Mouse (Mus musculus) megakaryocyte, adult 5-6 weeks (primary cell): Measurements from ENCODE around the gene Rasl11a. TPM values are rescaled to one million over a fixed set of nuclear protein-coding genes. Genes with fewer than 3 reads are reported as not detected.
"Not testable (repeated sequence)": the region's sequence is repeated elsewhere in the genome, so short reads cannot be mapped to it uniquely, and the experiment has no call there.

Source experiments
- ATAC-seq: 2 replicates; pipeline ENCODE4 v1.8.0; 2016; ENCODE audit warnings: mild to moderate bottlenecking, inconsistent platforms; ENCODE audit not compliant: poor library complexity, severe bottlenecking
- total RNA-seq, 2 experiments: library from RNA; stranded (forward) in 1 of 2; stranded (reverse) in 1 of 2; fragments of 153-499, 151-499 nt in 1 of 2; fragments of 221-1000, 200-1000 nt in 1 of 2; gene quantifications; 2 replicates each; pipeline versions ENCODE4 v1.2.3 to v1.2.4; 2015 to 2017

Gene Rasl11a
- total RNA-seq, 2 experiments from 2014 or later: not detected

DNA sequence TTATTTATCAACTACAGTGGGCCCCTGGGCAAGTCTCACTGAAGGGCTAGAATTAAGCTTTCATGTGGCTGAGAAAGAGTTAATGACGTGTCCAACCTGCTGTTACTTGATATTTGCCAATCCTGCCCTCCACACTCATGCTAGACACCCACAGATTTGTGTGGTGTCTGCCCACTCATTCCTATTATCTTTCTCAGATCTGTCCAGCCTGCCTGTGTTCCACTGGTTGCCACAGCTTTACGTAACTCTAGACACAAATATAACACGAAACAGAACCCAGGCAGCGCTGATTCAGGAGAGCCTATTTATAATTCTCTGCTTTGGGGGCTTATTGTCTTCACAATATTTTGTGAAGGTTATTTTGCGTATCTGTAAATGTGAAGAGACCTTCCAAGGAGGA, 3.6 kb upstream of the Rasl11a start:
- ATAC-seq: no peak

DNA sequence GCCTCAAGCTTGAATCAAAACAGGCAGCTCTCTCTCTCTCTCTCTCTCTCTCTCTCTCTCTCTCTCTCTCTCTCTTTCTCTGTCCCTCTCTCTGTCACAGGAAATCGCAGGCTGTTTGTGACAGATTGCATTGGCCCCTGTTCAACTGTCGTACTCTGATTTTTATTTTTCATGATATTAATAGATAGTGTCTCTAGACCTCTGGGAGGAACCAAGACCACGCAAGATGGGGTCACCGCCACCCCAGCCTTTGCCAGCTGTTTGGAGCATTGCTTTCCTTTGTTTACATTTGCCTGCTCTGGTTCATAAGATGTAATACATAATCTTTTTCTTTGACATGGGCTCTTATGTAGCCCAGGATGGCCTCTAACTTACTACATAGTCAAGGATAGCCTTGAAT, 2.9 kb upstream of the Rasl11a start:
- ATAC-seq: no peak

DNA sequence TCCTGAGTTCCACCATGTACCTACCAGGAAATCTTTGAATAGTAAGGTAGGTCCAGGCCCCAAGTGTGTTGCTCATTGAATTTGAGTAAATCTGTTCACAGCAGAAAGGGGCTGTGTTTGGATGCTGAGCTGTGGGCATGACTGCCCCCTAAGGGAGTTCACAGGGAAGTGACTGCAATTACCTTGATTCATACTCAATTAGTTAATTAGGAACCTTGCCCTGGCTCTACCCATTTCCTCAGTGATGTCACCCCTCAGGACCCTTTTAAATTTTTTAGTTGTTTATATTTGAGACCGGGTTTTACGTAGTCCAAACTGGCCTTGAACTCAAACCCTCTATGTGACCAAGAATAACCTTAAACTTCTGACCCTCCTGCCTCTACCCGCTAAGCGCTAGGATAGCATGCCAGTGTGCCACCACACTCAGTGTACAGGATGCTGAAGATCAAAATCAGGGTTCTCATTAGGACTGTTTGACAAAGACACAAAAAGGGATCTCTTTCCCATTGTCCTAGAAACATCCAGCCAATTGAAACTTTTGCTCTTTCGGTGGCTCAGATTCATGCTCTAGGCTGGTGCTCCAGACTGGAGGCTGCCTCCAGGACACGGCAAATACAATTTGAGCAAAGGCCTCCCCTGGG, 450 bp upstream of the Rasl11a start:
- ATAC-seq: peak; percentile 49

DNA sequence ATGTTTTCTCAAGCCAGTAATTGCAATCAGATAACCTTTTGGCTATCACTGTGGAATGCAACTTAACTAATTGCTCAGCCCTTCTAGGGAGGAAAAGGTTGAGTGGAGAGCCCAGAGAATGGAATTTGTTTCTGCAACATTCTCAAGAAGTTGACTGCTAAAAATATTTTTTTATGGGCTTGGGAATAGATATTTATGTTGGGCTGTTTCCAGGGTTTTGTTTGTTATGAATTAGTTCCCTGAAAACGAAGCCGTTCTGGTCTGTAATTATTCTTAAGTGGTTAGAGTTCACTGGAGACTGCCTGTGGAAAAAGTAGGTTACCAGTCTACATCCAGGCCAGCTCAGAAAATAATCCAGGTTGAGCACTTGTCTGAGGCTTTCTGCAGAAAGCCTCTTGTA, 1.6 kb downstream of the Rasl11a start:
- no peak for ATAC-seq

DNA sequence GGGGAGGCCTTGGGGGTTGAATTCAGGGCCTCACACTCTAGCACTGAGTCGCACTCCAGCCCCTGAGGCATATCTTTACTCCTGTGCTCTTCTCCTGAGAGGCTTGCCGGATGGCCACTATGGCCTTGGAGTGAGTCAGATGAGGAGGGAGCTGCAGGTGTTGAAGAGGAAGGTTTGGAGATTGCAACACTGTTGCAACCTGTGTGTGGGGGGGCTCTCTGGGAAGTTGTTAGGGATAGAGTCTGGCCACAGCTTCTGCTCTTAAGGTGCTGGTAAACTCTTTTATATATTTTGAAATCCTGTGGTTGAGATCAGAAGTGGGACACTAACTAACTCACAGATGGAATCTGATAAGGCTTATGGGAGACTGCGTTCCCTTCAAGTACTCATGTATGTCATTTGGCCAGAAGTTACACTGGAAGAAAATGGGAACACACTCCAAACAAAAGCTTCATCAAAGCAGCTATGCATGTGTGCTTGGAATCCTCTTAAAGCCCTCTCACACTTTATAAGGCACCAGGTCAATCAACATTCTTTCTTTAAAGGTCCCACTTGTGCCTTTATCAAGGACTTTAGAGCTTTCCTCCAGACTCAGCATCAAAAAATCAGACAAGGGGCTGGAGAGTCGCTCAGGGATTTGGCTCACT, 4.2 kb downstream of the Rasl11a start:
- ATAC-seq: no peak

DNA sequence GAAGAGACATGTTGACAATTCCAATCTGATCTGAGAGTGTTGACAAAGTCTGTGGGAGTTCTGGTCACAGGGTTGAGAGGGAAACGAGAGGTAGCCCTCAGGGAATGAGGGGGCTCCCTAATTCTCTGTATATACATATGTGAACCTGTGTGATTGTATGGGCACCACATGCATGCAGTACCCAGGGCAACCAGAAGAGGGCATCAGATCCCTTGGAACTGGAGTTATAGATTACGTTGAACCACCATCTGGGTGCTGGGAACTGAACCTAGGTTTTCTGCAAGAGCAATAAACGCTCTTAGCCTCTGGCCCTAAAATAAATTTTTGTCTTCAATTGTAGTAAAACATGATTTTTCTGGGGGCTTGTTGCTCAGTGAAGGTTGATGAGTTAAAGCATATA, 11.2 kb downstream of the Rasl11a start:
- no peak for ATAC-seq

DNA sequence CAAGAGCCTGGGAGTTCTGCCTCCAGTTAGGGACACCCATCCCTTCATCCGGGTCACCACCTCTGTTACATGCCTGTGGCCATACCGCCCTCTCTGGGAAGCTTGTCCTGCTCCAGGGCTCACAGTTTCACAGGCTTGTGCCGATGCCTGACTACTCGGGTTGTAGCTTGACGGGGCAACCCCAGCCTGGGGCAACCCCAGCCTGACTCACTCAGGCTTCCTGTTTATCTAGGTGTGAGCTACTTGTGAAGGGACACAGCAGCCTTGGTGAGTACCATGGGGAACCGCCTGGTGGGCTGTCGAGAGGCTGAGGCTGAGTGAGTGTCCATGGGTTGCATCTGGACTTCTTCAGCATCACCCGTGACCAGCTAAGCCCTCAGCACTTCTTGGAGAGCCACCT, 12.7 kb downstream of the Rasl11a start:
- ATAC-seq: no peak

DNA sequence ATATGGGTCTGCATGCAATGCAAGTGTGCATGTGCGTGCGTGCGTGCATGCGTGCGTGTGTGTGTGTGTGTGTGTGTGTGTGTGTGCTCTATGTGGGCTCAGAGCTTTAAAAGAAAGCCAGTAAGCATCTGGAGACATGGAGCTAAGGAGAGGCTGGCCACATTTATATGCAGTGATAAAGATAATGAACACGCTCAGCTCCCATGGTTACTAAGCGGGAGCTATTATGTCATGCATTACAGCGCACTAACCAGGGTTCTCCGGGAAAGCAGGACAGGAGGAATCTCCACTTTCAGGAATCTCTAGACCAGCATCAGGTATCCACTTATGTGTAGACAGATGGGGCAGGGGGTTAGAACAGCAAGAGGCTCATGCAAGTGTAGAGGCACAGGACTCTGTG, 13.9 kb downstream of the Rasl11a start:
- ATAC-seq: no peak

DNA sequence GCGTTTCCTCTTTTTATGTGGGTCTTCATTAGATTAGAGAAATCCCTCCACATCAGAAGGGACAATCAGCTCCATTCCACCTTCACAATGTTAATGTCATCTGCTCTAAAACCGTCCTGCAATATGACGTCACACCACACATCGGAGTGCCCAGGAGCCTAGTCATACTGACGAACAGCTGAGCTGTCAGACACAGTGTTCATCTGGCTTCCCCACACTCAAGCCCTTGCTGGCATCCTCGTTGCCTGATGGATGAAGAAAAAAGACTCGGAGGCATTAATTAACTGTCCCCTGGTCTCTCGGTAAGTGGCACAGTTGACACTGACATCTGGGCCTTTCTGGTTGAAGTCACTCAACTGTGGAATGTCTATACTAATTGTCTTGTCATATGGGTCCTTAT, 14.4 kb downstream of the Rasl11a start:
- no peak for ATAC-seq

DNA sequence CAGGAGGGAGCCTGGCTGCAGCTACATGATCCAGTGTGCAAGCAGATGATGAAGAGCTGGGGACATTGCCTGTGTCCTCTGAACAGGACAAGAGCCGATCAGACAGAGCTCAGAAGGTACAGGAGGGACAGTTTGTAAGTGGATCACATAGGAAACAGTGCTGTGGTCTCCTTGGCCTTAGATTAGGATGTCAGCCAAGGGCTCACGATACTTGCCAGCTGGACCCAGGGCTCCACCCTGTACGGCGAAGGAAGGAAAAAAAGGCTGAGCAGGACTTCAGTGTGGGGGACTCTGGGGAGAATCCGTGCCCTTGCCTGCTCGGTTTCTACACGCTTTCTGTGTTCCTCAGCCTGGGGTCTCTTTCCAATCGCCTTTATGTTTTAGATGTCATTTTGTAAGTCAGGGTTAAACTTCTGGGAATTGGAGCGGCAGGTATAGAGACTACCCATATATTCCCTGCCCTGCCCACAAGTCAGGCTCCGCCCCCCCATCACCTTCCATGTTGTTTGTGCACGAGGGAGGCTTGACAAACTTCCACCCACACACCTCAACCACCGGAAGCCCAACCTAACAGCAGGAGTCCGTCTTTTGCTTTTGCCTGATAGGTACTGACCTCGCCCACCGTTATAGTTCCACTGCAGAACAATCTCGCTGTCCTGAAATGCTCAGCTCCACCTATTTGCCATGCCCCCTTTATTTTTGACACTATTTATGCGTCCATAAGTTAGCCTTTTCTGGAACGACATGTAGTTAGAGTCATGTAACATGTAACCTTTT, 15.5 kb downstream of the Rasl11a start:
- no peak for ATAC-seq

DNA sequence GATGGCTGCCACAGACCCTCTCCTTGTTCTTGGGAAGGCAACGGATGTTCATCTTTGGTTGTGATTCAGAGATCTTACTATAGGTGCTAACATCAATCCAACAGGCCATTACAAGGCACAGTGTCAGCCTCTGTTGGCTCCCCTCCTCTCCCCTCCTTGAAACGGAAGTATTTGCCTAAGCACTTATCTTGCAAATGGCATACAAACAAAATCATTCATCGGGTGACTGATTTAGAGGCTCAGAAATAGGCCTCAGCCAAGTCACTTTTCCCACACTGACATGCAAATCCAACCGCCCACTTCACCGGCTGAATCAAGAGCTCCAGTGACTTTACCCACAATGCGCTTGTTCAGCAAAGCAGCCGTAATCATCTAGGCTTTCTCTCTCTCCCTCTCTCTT, 16.7 kb downstream of the Rasl11a start:
- ATAC-seq: no peak

DNA sequence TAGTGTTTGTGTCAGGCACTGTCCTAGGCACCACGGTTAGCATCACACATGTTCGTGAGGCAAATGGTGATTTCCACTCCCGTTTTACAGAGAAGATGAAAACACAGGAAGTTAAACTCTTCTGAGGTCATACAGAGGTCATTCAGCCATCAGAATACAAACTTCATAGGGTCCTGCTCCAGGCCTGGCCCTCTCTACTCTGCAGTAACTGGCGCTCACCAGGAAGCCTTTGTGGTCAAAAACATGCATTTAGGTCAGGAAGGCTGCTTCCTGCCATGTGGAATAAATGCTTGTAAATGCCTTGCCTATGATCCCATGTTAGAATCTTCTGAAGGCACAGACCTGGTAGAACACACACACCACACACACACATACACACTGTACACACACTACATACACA, 20.6 kb downstream of the Rasl11a start:
- ATAC-seq: no peak

DNA sequence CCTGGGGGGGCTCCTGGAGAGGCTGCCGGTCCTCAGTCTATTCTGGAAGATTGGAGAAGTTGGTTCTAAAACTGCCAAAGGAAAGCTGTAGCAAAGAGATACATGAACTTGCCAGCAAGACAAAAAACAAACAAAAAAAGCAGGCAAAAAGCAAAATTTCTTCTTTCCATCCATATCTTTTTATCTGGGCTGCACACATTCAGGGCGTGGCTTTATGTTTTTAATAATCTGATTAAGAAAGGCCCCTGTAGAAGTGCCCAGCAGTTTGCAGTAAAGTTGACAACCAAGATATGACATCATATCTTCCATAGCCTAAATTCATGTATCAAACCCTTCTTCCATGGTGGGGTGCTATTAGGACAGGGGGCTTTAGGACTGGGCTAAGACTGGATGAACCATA, 21.4 kb downstream of the Rasl11a start:
- ATAC-seq: no peak

DNA sequence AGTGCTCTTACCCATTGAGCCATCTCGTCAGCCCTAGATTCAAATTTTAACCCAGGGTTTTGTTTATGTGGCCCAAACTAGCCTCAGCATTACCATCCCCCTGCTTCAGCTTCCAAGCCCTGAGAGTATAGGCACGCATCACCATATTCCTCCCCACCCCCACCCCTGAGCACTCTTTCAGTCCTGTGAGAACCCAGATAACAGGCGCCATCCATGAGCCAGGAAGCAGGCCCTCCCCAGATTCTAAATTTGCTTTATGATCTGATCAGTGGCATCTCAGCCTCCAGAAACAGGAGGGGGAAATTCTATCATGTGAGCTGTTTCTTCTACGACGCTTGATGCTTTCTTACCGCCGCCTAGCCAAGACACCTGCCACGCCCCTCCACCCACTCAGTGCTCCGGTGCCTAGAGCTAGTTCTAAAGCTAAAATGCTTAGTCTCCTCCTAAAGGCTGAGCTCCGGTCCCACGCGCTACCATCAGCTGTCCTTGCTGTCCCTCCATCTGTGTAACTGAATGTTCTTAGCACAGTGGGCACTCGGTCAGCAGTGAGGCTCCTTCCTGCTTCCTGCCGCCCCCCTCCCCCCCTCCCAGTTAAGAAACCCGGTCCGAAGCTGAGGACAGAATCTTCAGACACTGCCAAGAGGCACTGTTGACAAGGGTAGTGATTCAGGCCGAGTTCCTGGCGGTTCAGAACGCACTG, 22.5 kb downstream of the Rasl11a start:
- peak; percentile 52 for ATAC-seq

DNA sequence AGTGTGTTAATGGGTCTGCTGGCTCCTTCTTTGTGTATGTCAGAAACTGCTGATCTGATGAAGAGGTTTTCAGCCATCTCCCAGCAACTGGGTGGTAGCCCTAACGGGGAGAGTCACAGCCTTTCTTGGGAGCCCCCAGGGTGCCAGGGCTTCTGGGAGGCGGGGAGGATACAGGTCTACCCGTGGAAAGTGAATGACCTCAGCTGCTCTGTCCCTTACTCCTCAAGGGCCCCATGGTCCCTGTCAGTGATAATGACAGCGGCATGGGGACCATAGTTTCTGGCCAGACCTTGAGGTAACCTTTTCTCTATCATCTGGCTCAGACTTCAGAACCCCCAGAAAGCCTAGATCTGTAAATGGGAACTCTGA, 23.1 kb downstream of the Rasl11a start:
- no peak for ATAC-seq

DNA sequence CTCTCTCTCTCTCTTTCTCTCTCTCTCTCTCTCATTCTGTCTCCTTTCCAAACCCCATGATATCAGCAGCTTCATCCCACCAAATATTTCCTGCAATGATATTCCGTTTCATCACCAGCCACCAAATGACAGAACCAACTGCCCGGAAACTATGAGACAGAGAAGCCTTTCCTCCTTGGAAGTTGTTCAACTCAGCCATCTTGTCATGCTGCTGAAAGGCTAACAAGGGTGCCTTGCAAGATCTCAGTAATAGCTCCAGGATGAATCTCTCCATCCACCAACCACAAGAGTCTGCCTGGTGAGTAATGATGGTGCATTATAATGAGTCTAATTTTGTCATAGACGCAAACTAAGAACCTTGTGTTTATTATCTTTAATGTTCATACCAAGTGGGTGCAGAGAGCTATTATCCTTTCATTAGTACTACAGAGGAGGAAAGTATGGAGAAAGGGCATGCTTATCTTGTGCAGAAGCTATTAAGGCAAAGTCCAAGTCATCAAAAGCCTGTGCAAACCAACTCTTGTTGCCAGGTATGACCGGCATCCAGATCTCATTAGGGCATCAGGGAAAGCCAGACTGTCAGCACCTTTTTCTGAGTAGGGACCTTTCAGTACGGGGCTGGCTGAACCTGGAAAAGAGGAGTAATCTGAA, 28.2 kb downstream of the Rasl11a start:
- no peak for ATAC-seq

DNA sequence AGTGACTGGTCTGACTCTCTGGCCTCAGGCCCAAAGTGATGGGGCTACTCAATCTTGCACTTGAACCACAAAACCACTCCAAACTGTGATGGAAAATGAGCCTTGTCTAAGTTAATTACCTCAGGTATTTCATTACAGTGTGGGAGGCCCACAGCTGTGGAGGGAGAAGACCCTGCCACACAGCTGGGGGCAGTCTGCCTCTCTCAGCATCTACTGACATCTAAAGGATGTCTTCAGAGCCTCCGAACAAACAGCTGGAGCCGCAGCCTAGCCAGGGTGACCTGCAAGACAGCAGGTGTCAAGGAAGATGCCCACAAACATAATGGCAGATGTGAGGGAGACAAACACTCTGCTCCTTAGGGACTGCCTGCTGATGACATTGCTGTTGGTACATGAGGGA, 31.2 kb downstream of the Rasl11a start:
- ATAC-seq: no peak

DNA sequence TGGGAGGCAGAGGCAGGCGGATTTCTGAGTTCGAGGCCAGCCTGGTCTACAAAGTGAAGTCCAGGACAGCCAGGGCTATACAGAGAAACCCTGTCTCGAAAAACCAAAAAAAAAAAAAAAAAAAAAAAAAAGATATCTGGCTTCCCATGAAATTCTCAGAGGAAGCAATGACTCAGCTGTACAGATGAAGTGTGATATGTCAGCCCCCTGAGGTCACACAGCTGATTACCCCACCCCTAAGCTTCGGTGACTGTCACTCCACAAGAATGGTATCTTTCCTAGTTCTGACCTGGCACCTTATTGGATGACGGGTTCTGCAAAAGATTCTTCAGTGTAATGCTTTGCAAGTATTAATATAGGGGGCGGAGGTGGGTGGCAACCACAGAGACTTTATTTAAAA, 33.0 kb downstream of the Rasl11a start:
- not testable (repeated sequence) for ATAC-seq

DNA sequence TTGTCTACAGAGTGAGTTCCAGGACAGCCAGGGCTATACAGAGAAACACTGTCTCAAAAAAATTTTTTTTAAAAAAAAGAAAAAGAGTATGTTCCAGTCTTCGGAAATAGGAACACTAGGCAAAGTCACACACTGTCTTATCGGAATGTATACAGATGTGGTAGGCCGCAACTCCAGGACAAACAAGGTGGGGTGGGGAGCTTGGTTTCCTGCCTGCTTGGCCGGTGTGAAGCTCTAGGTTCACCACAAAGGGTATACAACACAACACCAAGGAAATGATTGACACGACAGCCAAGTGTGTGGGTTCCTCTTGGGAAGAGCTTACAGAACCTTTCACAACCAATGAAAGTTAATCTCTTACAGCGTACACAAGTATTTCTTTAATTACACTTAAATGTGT, 37.4 kb downstream of the Rasl11a start:
- 0 out of 2 replicates have a peak, but pooled peaks have one; percentile 38 for ATAC-seq

DNA sequence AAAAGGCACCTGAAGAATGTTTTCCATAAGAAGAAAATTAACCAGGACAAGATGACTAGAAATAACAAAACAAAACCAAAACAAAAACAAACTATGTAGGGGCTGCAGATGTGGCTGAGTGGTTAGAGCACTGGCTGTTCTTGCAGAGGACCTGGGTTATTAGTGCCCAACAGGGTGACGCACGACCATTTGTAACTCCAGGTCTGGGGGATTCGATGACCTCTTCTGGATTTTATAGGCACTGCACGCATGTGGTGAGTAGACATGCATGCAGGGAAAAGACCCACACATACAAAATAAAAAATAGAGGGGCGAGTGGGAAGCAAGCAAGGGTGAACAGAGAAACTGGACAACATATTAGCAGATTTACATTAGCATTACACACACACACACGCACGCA, 38.2 kb downstream of the Rasl11a start:
- no peak for ATAC-seq
